Mouse (Mus musculus): ENCODE measurements around the gene Neu2.

The Neu2 gene

GRCm38 (mm10) chr1:87614576-87615295 is 105.0 kb downstream of the Neu2 start:
- DNase-seq (ENCODE audit: low read depth, low spot score) = no peak

DNA sequence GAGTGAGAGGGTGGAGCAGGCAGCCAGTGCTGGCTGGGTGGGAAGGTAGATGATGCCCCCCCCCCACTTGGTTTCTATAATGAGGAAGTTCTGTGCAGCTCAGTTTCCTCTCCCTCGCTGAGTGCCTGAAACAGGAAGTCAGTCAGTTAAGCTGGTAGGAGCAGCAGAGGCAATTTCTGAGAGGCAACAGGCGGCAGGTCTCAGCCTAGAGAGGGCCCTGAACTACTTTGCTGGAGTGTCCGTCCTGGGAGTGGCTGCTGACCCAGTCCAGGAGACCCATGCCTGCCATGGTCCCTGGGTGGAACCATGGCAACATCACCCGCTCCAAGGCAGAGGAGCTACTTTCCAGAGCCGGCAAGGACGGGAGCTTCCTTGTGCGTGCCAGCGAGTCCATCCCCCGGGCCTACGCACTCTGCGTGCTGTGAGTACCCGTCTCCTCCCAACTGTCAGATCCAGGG is 110.6 kb downstream of the Neu2 start, which contains the start of gene Inpp5d:
Inpp5d (plus strand) TSS at position 102 of the 458 bp plus-strand sequence.
- DNase-seq (ENCODE audit: low read depth, low spot score) = no peak

- DNase-seq (ENCODE audit: low read depth, low spot score) = no peak
Observed at GRCm38 (mm10) chr1:87620693-87621092, 111.0 kb downstream of the Neu2 start.

- DNase-seq (ENCODE audit: low read depth, low spot score) = peak; percentile 51
Observed at GRCm38 (mm10) chr1:87621146-87621857, 111.6 kb downstream of the Neu2 start.

- peak; percentile 46 for DNase-seq (ENCODE audit: low read depth, low spot score)
Observed at GRCm38 (mm10) chr1:87621858-87622279, 112.2 kb downstream of the Neu2 start.

DNA sequence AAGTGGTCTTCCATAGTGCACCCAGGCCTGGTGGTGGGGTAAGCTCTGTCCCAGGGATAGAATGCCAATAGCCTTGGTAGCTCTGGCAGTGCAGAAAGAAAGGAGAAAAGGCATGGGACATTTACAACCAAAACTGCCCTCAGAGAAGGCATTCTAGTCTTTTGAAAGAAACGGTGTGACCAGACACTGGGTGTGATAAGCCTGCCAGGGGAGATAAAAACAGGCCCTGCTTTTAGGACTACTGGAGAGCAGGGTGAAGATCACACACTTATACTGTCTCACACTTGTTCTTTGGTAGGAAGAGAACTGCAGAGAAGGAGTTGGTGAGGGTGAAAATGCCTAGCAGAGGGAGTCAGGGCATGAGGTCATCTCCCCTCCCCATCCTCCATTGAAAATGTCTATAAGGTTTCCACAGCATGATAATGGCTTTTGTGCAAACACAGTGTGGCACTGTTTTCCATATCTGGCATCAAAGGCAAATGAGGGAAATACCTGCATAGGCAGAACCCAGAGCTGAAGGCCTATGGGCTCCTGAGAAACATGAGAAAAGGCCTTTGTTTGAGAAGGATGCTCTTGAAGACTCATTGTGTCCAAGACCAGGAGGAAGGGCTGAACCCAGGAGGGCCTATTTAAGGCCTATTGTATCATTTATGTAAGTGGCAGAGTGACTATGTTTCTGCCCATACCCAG is 114.4 kb downstream of the Neu2 start:
- DNase-seq (ENCODE audit: low read depth, low spot score) = no peak

DNA sequence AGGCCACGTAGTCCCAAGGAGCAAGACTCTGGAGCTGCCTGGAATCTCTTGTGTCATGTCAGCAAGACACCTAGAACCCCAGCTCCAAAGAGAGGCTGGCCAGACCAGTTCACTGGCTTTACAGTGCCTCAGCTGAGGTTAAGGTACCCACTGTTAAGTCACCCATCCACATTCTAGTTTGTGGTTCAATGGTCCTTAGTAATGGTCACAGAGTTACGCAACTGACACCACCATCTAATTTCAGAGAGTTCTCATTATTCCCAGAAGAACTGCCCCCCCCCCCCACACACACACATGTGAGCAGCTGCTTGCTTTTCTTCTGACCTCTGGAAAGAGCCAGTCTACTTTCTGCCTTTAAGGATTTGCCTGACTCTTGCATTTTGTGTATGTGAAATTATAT is 115.1 kb downstream of the Neu2 start:
- no peak for DNase-seq (ENCODE audit: low read depth, low spot score)

GRCm38 (mm10) chr1:87625254-87626025 is 115.8 kb downstream of the Neu2 start:
- DNase-seq (ENCODE audit: low read depth, low spot score) = no peak

DNA sequence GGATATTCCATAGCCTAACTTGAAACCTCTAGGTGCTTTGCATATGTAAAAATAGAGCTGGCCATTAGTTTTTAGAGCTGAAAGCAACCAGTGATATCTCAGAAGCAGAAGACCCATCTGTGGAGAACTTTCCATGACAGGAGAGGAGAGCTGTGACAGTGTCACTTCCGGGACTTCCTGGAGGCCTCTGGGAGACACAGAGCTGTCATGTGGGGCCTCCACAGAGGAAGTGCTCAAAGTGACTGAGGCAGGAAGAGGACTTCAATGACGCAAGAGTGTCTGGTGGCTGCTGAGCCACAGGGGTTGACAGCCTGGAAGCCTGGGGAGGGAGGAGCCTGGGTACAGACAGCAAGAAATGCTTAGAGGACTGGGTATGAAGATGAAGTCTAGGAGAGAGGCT is 116.7 kb downstream of the Neu2 start:
- DNase-seq (ENCODE audit: low read depth, low spot score) = no peak

GRCm38 (mm10) chr1:87628085-87628484 is 118.4 kb downstream of the Neu2 start:
- no peak for DNase-seq (ENCODE audit: low read depth, low spot score)

GRCm38 (mm10) chr1:87631584-87631983 is 121.9 kb downstream of the Neu2 start:
- DNase-seq (ENCODE audit: low read depth, low spot score) = no peak

- DNase-seq (ENCODE audit: low read depth, low spot score) = no peak
Observed at GRCm38 (mm10) chr1:87632163-87632562, 122.5 kb downstream of the Neu2 start.

GRCm38 (mm10) chr1:87636716-87637117 is 127.0 kb downstream of the Neu2 start:
- DNase-seq (ENCODE audit: low read depth, low spot score) = no peak

- DNase-seq (ENCODE audit: low read depth, low spot score) = peak; percentile 97
Observed at GRCm38 (mm10) chr1:87637121-87637877, 127.6 kb downstream of the Neu2 start.

DNA sequence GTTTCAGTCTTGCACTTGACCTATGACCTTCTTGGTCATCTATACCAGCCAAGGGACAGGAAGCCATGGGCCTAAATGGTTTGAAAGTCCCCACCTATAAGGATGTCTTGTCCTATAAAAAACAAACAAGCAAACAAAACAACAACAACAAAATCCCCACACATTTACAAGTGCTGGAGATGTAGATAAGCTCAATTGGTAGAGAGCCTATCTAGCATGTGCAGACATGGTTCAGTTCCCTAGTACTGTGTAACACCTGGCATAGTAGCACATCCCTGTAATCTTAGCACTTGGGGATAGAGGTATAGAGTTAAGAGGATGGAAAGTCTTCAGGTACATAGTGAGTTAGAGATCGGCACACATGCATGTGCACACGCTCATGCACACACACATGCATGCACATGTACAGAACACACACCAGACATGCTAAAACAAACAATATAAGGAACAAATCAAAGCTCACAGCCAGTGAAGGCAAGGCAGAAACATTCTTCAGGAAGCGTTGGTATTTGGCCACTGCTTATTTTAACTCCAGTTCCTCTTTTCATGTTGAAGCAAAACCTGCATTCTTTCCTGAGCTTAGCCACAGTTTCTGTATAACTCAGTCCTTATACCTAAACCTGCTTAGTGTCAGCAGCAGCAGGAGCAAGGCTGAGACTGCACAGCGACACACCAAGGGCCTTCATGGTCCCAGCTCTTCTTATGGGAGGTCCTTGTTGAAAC is 128.3 kb downstream of the Neu2 start:
- DNase-seq (ENCODE audit: low read depth, low spot score) = no peak

GRCm38 (mm10) chr1:87639724-87640123 is 130.0 kb downstream of the Neu2 start:
- DNase-seq (ENCODE audit: low read depth, low spot score) = no peak

- DNase-seq (ENCODE audit: low read depth, low spot score) = no peak
Observed at GRCm38 (mm10) chr1:87640165-87640661, 130.5 kb downstream of the Neu2 start.

- peak; percentile 62 for DNase-seq (ENCODE audit: low read depth, low spot score)
Observed at GRCm38 (mm10) chr1:87643016-87643415, 133.3 kb downstream of the Neu2 start.

DNA sequence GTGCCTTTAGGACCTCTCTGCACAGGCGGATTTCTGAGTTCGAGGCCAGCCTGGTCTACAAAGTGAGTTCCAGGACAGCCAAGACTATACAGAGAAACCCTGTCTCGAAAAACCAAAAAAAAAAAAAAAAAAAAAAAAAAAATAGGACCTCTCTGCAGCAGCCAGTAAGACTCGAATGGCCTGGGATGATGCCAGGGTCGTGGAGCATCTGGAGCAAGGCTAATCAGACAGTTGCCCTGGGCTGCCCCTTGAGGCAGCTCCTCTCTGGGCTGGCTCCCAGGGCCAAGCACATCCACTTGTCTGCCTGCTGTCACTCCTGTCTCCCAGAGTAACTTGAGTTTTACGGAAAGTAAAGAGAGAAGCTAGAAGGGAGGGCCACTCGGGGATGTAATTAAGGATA is 135.4 kb downstream of the Neu2 start:
- DNase-seq (ENCODE audit: low read depth, low spot score) = peak; percentile 18

DNA sequence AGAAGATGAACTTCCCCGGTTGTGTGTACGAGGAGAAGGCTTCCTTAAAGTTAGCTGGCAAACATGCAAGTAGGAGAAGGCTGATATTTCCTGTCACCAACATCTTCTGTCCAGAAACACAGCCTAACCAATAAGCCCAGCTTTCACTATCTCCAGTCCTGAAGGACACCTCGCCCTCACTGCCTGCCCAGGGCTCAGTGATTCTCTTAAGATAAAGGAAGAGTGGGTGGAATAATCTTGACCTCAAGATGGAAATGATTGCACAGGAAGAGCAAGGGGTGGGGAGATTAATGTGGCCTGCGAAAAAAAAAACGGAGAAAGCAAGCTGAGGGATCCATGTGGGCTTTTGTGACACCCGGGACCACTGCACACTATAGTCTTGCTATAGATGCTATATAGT is 136.1 kb downstream of the Neu2 start:
- no peak for DNase-seq (ENCODE audit: low read depth, low spot score)
